Mouse (Mus musculus): ENCODE data around the gene Ssbp1. TPM values are rescaled to one million over a fixed set of nuclear protein-coding genes. Genes with fewer than 3 reads are reported as not detected.

Ssbp1 gene
- polyA plus RNA-seq (2017; shearing (Covaris generic)): 100 to 1,000 TPM; 106 to 109 TPM

GRCm38 (mm10) chr6:40470916-40471719 lies at the start of gene Ssbp1:
Gene Ssbp1 (plus strand): TSS chr6:40471352.

DNA sequence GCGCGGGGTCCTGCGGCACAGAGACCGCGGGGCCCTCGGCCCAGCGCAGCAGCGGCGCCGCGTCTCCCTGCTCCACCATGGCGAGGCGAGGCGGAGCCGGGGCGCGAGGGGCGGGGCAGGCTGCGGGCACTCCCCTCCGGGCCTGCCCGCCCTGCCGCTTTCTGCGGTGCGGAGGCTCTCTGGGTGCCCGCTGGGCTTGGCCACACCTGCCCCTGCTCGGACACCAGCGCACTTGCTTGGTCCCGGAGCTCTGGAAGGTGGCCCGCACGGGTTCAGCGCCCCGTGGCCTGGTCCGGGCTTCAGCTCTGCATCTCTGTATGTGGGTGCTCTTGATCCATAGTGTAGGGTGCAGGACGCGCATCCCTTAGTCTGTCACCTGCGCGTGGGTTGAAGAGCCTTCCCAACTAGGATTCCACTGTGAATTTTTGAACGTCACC lies 35.1 kb upstream of the Ssbp1 start, which contains the start of gene E330009J07Rik:
Gene E330009J07Rik (minus strand): TSS at position 89 of the 437 bp plus-strand sequence.

GRCm38 (mm10) chr6:40438936-40439335 lies 32.2 kb upstream of the Ssbp1 start, which contains the start of gene Wee2:
Gene Wee2 (plus strand): TSS chr6:40439088.

DNA sequence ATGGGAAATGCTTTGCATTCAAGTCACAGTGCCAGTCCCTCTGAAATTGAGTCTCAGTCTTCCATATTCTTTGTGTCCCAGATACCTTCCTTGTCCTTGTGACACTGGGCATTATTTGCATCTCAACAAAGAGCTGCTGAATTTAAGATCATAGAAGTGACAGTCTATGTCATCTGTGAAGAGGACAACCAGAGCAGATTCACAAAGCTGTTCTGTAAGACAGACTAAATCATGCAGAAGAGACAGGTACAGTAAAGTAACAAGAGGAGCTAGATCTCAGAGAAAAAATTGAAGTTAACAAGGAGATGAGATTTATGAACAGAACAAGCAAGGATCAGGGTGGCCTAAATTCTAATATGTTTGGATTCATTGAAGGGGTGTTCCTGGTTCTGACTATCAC lies 19.8 kb downstream of the Ssbp1 start, which contains the start of gene Tas2r137:
Gene Tas2r137 (plus strand): TSS at position 301 of the 400 bp plus-strand sequence.

DNA sequence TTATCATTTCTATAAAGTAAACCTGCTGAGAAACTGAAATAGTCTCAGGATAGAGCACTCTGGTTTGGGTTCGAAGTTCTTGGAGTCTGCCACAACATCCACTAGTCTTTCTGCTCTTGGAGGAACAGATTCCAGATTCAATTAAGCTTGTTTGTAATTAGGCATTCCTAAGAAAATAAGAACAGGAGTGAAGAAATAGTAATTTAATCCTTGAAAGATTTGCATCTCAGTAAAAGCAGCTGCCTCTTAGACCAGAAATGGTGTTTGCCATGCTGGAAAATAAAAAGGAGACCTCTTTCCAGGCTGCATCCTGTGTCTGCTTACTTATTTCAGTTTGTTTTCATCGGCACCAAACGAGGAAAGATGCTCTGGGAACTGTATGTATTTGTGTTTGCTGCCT lies 22.1 kb downstream of the Ssbp1 start, which contains the start of gene Tas2r108:
Gene Tas2r108 (plus strand): TSS at position 301 of the 400 bp plus-strand sequence.

GRCm38 (mm10) chr6:40519408-40519807 lies 48.3 kb downstream of the Ssbp1 start, which contains the start of gene Prss37:
Gene Prss37 (minus strand): TSS chr6:40519508.

Other genes starting within 250 kb of the Ssbp1 start
- 10 to 100 TPM; 38.5 to 41.2 TPM for gene Agk, start 146.2 kb upstream of the Ssbp1 start, polyA plus RNA-seq (2017; shearing (Covaris generic))
- 10 to 100 TPM; 10.4 to 23.9 TPM for gene E330009J07Rik, start 35.2 kb upstream of the Ssbp1 start, polyA plus RNA-seq (2017; shearing (Covaris generic))
- under 1 TPM; 0.21 to 0.42 TPM for gene Wee2, start 32.3 kb upstream of the Ssbp1 start, polyA plus RNA-seq (2017; shearing (Covaris generic))
- not detected for gene Tas2r137, start 19.9 kb downstream of the Ssbp1 start, polyA plus RNA-seq (2017; shearing (Covaris generic))
- not detected for gene Tas2r108, start 22.2 kb downstream of the Ssbp1 start, polyA plus RNA-seq (2017; shearing (Covaris generic))
- under 1 TPM in 1 of 2 experiments, not detected in 1; 0.84 TPM for gene Prss37, start 48.2 kb downstream of the Ssbp1 start, polyA plus RNA-seq (2017; shearing (Covaris generic))
- gene Olfr461, start 83.7 kb downstream of the Ssbp1 start, polyA plus RNA-seq (2017; shearing (Covaris generic)): under 1 TPM in 1 of 2 experiments, not detected in 1; 0.06 TPM
- gene Olfr460, start 98.1 kb downstream of the Ssbp1 start, polyA plus RNA-seq (2017; shearing (Covaris generic)): under 1 TPM in 1 of 2 experiments, not detected in 1; 0.16 TPM
- 1 to 10 TPM in 1 of 2 experiments, under 1 TPM in 1; 0.16 to 1.2 TPM for gene Clec5a, start 114.5 kb downstream of the Ssbp1 start, polyA plus RNA-seq (2017; shearing (Covaris generic))
- 1 to 10 TPM in 1 of 2 experiments, not detected in 1; 1.2 TPM for gene Tas2r138, start 142.0 kb downstream of the Ssbp1 start, polyA plus RNA-seq (2017; shearing (Covaris generic))
- gene Mgam, start 157.5 kb downstream of the Ssbp1 start, polyA plus RNA-seq (2017; shearing (Covaris generic)): under 1 TPM; 0.10 to 0.84 TPM